Mouse (Mus musculus) megakaryocyte-erythroid progenitor cell, adult 5 weeks (primary cell): ENCODE measurements around the gene Ppfibp2. TPM values are rescaled to one million over a fixed set of nuclear protein-coding genes. Genes with fewer than 3 reads are reported as not detected.

ENCODE experiments used
- polyA plus RNA-seq: library from polyadenylated mRNA; stranded (reverse); fragments of >175 nt; gene quantifications from 2 replicates; pipeline ENCODE4 v1.2.3, GENCODE M21; 2012

Ppfibp2 gene
- polyA plus RNA-seq, result 1.7 and 1.9 TPM in 2 replicates

DNA sequence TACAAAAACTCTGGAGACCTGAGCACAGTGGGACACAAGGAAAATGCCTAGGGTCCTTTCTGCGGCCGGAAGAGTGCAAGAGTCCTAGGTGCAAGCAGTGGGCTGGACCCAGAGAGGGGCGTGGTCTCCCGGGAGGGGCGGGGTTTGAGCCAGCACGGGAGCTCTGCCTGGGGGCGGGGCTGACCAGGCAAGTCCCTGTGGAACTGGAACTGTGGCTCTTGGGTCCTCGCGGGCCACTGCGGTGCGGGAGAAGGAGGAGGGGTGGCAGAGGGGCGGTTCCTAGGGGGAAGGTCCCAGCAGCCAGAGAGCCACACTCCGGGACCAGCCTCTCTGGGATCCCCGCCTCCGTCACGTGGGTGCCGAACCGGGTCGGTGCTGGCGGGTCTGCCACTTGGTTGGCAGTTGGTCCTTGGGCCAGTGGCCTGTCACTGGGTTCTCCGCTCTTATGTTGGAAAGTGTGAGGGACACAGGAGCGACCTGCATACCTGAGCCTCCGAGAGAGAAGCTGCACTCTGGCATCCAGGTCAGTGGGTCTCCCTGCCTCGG, at the start of gene Ppfibp2:
Gene Ppfibp2 (plus strand): TSS at position 351 of the 546 bp plus-strand sequence.

DNA sequence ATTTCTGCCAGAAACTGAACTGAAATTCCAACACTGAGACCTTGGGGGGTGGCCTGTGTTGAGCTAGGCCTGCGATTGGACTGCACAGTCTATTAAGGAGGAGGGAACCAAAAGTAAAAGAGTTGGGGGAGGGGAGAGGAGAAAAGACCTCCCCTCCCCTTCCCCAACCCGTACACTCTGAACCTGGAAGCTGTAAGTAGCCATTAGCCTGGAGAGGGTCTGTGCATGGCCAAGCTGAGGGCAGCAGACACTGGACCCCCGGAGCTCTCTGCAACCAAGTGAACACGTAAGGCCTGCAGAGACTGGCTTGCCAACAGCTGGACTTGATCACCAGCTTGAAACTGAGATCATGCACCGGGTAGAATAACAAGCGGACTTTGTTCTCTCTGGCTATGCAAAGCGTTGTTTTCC, 27.7 kb upstream of the Ppfibp2 start, which contains the start of gene Olfml1:
Gene Olfml1 (plus strand): TSS at position 186 of the 411 bp plus-strand sequence.

DNA sequence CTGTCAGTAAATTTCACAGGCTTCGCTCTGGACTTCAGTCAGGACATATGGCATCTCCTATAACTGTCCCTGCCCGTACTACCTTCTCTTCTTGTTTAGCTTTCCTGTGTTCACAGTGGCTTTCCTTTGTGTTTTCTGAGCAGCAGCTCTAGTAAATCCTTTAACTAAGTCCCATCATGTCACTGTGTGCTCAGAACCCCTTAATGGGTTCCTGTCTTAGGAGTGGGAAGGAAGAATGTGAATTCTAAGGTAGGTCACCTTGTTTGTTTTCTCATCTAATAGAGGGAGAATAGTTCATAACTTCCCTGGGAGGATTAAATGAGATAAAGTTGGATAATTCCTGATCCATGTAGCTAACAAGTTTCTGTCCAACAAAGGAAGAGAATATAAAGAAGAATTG, 30.1 kb downstream of the Ppfibp2 start, which contains the start of gene 5330417H12Rik:
Gene 5330417H12Rik (minus strand): TSS at position 101 of the 400 bp plus-strand sequence.

DNA sequence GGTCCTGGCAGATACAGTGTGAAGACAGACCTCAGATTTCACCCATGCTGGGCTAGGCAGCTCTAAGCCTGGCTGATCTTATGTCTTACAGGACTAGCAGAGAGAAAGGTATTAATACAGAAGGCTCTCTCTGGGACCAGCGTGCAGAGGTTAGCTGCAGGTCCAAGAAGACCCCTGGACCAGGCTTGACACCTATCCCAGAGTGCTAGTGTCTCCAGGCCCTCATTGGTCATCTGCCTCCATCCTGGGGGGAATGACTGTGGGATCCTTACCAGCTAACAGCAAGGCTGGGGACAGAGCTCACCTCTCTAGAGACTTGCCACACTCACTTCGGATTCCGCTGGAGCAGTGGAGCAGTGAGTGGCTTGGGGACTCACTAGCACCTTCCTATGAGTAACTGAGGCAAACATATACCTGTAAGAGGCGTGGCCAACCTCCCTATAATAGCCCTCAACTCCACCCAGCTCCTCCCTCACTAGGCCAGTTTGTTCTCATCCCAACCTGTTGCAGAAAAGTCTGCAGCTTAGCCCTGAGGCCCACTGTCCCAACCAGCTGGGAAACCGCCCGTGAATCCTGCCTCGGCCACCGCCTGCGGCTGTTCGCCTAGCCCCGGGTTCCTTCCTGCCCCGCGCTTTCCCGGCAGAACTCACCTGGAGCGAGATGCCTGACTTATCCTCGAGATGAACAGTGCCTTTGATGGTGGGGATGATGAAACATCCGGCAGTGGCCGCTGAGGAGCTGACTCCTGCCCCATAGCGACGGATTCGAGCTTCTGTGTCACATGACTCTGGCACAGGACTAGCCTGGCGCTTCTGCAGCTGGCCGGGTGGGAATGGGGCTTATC, 162.5 kb downstream of the Ppfibp2 start, which contains the start of gene Cyb5r2:
Gene Cyb5r2 (minus strand): TSS at position 725 of the 844 bp plus-strand sequence.

Other genes starting within 250 kb of the Ppfibp2 start
- gene Syt9, start 224.5 kb upstream of the Ppfibp2 start, polyA plus RNA-seq, result not detected in 2 replicates
- gene Olfml1, start 27.8 kb upstream of the Ppfibp2 start, polyA plus RNA-seq, result not detected in 2 replicates
- gene 5330417H12Rik, start 30.0 kb downstream of the Ppfibp2 start, polyA plus RNA-seq, result not detected in 2 replicates
- gene Cyb5r2, start 162.8 kb downstream of the Ppfibp2 start, polyA plus RNA-seq, result not detected in 2 replicates
- gene Ovch2, start 206.0 kb downstream of the Ppfibp2 start, polyA plus RNA-seq, result not detected in 2 replicates
- gene Olfr467, start 217.1 kb downstream of the Ppfibp2 start, polyA plus RNA-seq, result not detected in 2 replicates
- gene Olfr469, start 230.3 kb downstream of the Ppfibp2 start, polyA plus RNA-seq, result not detected in 2 replicates